Comparison of ENCODE assay signal across 10 mouse cellular contexts in genomic region chr7:110298090-110298489, GRCm38 (mm10).
DNase-seq lines count a peak whose midpoint lies in the region; ATAC-seq and TF ChIP-seq lines count a peak whose summit lies in the region.
"Had no signal": no experiment of that assay in that cellular context is flagged by ENCODE, and none has a peak within 500 bp of the region (broad histone marks: within the 10 kb centered on the region; RNA-seq: fewer than 3 reads in every experiment).

No protein-coding gene starts in this region.

- no peaks in the 10 kb centered on the region for H3K27me3 ChIP-seq in heart, embryonic 13.5 days (replicated peaks)
- no peaks in the 10 kb centered on the region for H3K27me3 ChIP-seq in testis, adult 2 months (ENCODE audit: control insufficient read depth, insufficient read depth, low read length)
- H3K27me3 ChIP-seq in stomach, postnatal 0 days (ENCODE audit: control insufficient read depth, insufficient read depth, low read length), result no peaks in the 10 kb centered on the region

- H3K4me2 ChIP-seq in heart, embryonic 13.5 days, result no peak overlapping the region
- no peak overlapping the region for H3K4me2 ChIP-seq in stomach, postnatal 0 days (replicated peaks; ENCODE audit: low read depth)

- no peaks in the 10 kb centered on the region for H3K36me3 ChIP-seq in heart, embryonic 13.5 days
- no peaks in the 10 kb centered on the region for H3K36me3 ChIP-seq in testis, adult 2 months (ENCODE audit: control insufficient read depth, insufficient read depth, low read length)
- no peaks in the 10 kb centered on the region for H3K36me3 ChIP-seq in stomach, postnatal 0 days (ENCODE audit: control insufficient read depth, insufficient read depth, low read length)

- H3K9ac ChIP-seq in heart, embryonic 13.5 days, result peak overlapping the region; percentile 74
- H3K9ac ChIP-seq in stomach, postnatal 0 days (ENCODE audit: low read length), result no peak overlapping the region

- TF ChIP-seq POLR2A in testis, adult 2 months (IDR thresholded peaks at IDR 0.05; ENCODE audit: control insufficient read depth, low read depth, low read length), result no peak

- WGBS in heart, embryonic 13.5 days, result 83% methylated on average over 7 of the region's 7 CpGs
- 67% methylated on average over 7 of the region's 7 CpGs for WGBS in stomach, postnatal 0 days

- DNase-seq in heart, postnatal 36 days, result no peak
- no peak for DNase-seq in testis, postnatal 10 days (ENCODE audit: low spot score)
- DNase-seq in kidney, postnatal 10 days, result peak; percentile 38
- peak; percentile 53 for DNase-seq in stomach, postnatal 0 days (ENCODE audit: low spot score)
- no peak for DNase-seq in gastrocnemius, postnatal 14 days
- DNase-seq in layer of hippocampus, adult 9-11 months, result no peak
- DNase-seq: left cerebral cortex, postnatal 4 days had no signal

- no peak for TF ChIP-seq EP300 in stomach, postnatal 0 days (optimal IDR thresholded peaks at IDR 0.05)

- H3K9me3 ChIP-seq in heart, embryonic 13.5 days, result no peaks in the 10 kb centered on the region
- H3K9me3 ChIP-seq in stomach, postnatal 0 days (ENCODE audit: control insufficient read depth, low read length), result no peaks in the 10 kb centered on the region

- ATAC-seq in heart, embryonic 13.5 days (ENCODE audit: extremely low read depth, insufficient number of reproducible peaks, low FRiP score, low TSS enrichment), result no peak
- peak; percentile 45 for ATAC-seq in stomach, postnatal 0 days (ENCODE audit: low FRiP score, low TSS enrichment)

- intact Hi-C loops in heart, postnatal 36 days (cut with DNase I), result no loop called here
- intact Hi-C loops in gastrocnemius, postnatal 14 days (cut with DNase I; ENCODE audit: low total_unique reads), result no loop called here

- H3K4me3 ChIP-seq in heart, embryonic 13.5 days, result no peak overlapping the region
- no peak overlapping the region for H3K4me3 ChIP-seq in testis, adult 2 months (ENCODE audit: control insufficient read depth, low read depth, low read length)
- no peak overlapping the region for H3K4me3 ChIP-seq in stomach, postnatal 0 days (ENCODE audit: low read depth, low read length)
- H3K4me3 ChIP-seq: erythroblast, embryonic 14.5 days had no signal

- H3K27ac ChIP-seq in heart, embryonic 13.5 days (replicated peaks), result peak overlapping the region; percentile 93
- H3K27ac ChIP-seq in testis, adult 2 months (ENCODE audit: control insufficient read depth, insufficient read depth, low read depth, low read length), result peak overlapping the region; percentile 52; the same call in 1 of the 2 replicates
- peak overlapping the region; percentile 83 for H3K27ac ChIP-seq in stomach, postnatal 0 days (replicated peaks)

- no peak for TF ChIP-seq CTCF in testis, adult 2 months (IDR thresholded peaks at IDR 0.05; ENCODE audit: control insufficient read depth, insufficient read depth, insufficient replicate concordance, low read depth, low read length)
- TF ChIP-seq CTCF in stomach, postnatal 0 days (IDR thresholded peaks at IDR 0.05; ENCODE audit: low read depth), result no peak

- peaks cover 29% of the 10 kb centered on the region for H3K4me1 ChIP-seq in heart, embryonic 13.5 days
- H3K4me1 ChIP-seq in testis, adult 2 months (ENCODE audit: control insufficient read depth, insufficient read depth, low read length), result peaks cover 3% of the 10 kb centered on the region; the same call in 1 of the 2 replicates
- peaks cover 7% of the 10 kb centered on the region; the same call in 1 of the 2 replicates for H3K4me1 ChIP-seq in stomach, postnatal 0 days (replicated peaks; ENCODE audit: control insufficient read depth, insufficient read depth)

Comparison
In these comparisons a context has a peak if more than half of its experiments do, and no peak if none do; other contexts are left out.
1. DNase-seq: peak in kidney, postnatal 10 days (single experiment) and stomach, postnatal 0 days (single experiment); none in heart, postnatal 36 days (0 of 2), testis, postnatal 10 days (single experiment), gastrocnemius, postnatal 14 days (single experiment) and layer of hippocampus, adult 9-11 months (single experiment).
2. Peak in every context shown above with its lines, with median percentiles within 50 percentile points of each other: H3K27ac ChIP-seq.